Mouse (Mus musculus) neural tube, embryonic 14.5 days (tissue): Measurements from ENCODE around the gene Dtx4. TPM values are rescaled to one million over a fixed set of nuclear protein-coding genes. Genes with fewer than 3 reads are reported as not detected.

Experiments
- ATAC-seq: fragments of 200-750 bp; cut with Nextera tagmentation; 2 replicates; pipeline ENCODE4 v1.8.0; 2017; ENCODE audit warnings: low read depth, mild to moderate bottlenecking, moderate TSS enrichment, moderate library complexity
- H3K27ac ChIP-seq: fragments of 300-500 bp; sonication (generic); 2 replicates; pipeline ENCODE4 v1.5.1; 2014; ENCODE audit warnings: low read depth, mild to moderate bottlenecking, control low read depth, low read length, moderate library complexity, mixed read lengths
- H3K27me3 ChIP-seq: fragments of 300-500 bp; sonication (generic); 2 replicates; pipeline ENCODE4 v1.6.1; 2014; ENCODE audit warnings: low read length; ENCODE audit not compliant: control insufficient read depth, insufficient read depth
- H3K36me3 ChIP-seq: fragments of 300-500 bp; sonication (generic); 2 replicates; pipeline ENCODE4 v1.6.1; 2014; ENCODE audit warnings: low read length, mixed read lengths; ENCODE audit not compliant: control insufficient read depth, insufficient read depth
- H3K4me1 ChIP-seq: fragments of 300-500 bp; sonication (generic); 2 replicates; pipeline ENCODE4 v1.6.1; 2014; ENCODE audit warnings: low read length; ENCODE audit not compliant: control insufficient read depth, insufficient read depth
- H3K4me2 ChIP-seq: fragments of 300-500 bp; sonication (generic); 2 replicates; pipeline ENCODE4 v1.6.1; 2014; ENCODE audit warnings: mild to moderate bottlenecking, low read depth, low read length, control low read depth
- H3K4me3 ChIP-seq: fragments of 300-500 bp; sonication (generic); 2 replicates; pipeline ENCODE4 v1.5.1; 2014; ENCODE audit warnings: low read depth, low read length, control low read depth, mixed read lengths
- H3K9ac ChIP-seq: fragments of 300-500 bp; sonication (generic); replicated peaks from 2 replicates; pipeline ENCODE4 v1.6.1; 2014; ENCODE audit warnings: low read depth, mild to moderate bottlenecking, control low read depth, low read length, mixed read lengths
- H3K9me3 ChIP-seq: fragments of 300-500 bp; sonication (generic); 2 replicates; pipeline ENCODE4 v1.6.1; 2016; ENCODE audit warnings: low read length; ENCODE audit not compliant: control insufficient read depth
- WGBS: fragments of 180-500 bp; shearing (Covaris S2); extraction: QIAGEN DNeasy Blood & Tissue Kit; methylation state at CpG from one replicate; pipeline ENCODE4 v1.1.7; 2014; 5-methylcytosine and 5-hydroxymethylcytosine counted together
- polyA plus RNA-seq: library from polyadenylated mRNA; unstranded; fragments of >200 nt; fragmentation: Nextera tagmentation; extraction: Ambion mirVana; gene quantifications from 2 replicates; pipeline ENCODE4 v1.2.1, GENCODE M21; 2014

Dtx4 gene
- polyA plus RNA-seq, 1 experiment from 2014 or later: 37.7 TPM

DNA sequence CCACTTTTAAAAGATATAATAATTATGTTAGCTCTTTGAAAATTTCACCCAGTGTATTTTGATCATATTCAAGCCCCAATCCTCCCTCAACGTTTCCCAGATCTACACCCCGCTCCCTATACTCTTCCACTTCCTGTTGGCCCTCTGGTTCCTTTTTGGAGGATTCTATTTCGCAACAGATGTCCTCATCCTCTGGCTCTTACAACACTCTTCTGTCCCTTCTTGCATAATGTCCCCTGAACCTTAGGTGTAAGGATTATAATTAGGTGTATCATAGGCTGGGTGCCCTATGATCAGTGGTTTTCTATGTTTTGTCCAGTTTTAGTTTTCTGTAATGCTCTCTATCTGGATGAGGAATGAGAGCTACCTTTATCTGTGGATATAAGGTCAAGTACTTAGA lies 56.2 kb downstream of the Dtx4 start:
- Histone ChIP-seq H3K9ac (no peak overlapping the region), H3K4me2 (no peak overlapping the region), H3K4me3 (no peak overlapping the region), H3K9me3 (no peaks in the 10 kb centered on the region), H3K36me3 (no peaks in the 10 kb centered on the region), H3K4me1 (no peaks in the 10 kb centered on the region), H3K27ac (no peak overlapping the region), H3K27me3 (no peaks in the 10 kb centered on the region)
- 83% methylated on average over 3 of the region's 3 CpGs for whole genome bisulfite sequencing
- no peak for ATAC-seq

DNA sequence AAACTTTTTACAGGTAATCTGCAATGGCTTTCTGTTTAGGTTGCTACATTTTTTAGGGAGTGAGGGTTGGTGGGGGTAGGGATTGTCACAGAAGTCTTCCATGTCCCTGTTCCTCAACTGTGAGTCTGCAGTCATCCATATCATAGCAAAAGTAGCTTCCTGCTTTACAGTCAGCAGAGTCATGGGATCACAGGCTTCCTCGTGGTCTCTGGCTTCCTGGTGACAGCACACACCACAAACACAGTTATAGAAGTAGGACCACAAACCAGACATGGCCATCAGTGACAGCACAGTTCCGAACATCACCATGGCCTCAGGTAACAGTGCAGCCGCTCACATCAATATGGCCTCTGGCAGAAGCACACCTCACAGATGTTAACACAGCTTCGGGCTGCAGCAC lies 58.7 kb downstream of the Dtx4 start:
- no peaks in the 10 kb centered on the region for H3K4me1 ChIP-seq
- no peaks in the 10 kb centered on the region for H3K36me3 ChIP-seq
- no peak for ATAC-seq
- no peak overlapping the region for H3K9ac ChIP-seq
- H3K9me3 ChIP-seq: no peaks in the 10 kb centered on the region
- no peak overlapping the region for H3K4me2 ChIP-seq
- no peak overlapping the region for H3K27ac ChIP-seq
- H3K4me3 ChIP-seq: no peak overlapping the region
- 85% methylated on average over 4 of the region's 4 CpGs for WGBS
- no peaks in the 10 kb centered on the region for H3K27me3 ChIP-seq

- WGBS: 73% methylated on average over 5 of the region's 5 CpGs
- no peaks in the 10 kb centered on the region for H3K9me3 ChIP-seq
- no peak for ATAC-seq
- no peaks in the 10 kb centered on the region for H3K4me1 ChIP-seq
- H3K4me3 ChIP-seq: no peak overlapping the region
- no peak overlapping the region for H3K4me2 ChIP-seq
- H3K36me3 ChIP-seq: no peaks in the 10 kb centered on the region
- no peak overlapping the region for H3K9ac ChIP-seq
- H3K27me3 ChIP-seq: no peaks in the 10 kb centered on the region
- H3K27ac ChIP-seq: no peak overlapping the region
Observed at GRCm38 (mm10) chr19:12440103-12440725, 61.0 kb downstream of the Dtx4 start.

DNA sequence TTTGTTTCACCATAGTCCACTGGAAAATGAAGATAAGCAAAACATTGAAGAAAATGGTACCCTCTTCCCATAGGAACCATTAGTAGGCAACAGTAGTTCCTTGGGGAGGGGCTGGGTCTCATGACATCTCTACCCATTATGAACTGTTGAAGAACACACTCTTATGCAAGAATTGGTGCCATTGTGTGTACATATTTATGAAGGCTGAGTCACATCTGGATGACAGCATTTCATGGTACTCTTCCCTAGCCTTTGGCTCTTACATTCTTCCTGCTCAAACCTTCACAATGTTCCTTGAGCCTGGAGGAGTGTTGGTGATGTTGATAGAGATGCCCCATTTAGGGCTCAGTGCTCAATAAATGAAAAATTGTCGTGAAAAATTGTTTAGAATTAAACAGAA lies 61.7 kb downstream of the Dtx4 start:
- H3K27ac ChIP-seq: no peak overlapping the region
- H3K36me3 ChIP-seq: no peaks in the 10 kb centered on the region
- no peaks in the 10 kb centered on the region for H3K9me3 ChIP-seq
- WGBS: 58% methylated on average over 1 of the region's 1 CpGs
- H3K9ac ChIP-seq: no peak overlapping the region
- H3K4me2 ChIP-seq: no peak overlapping the region
- no peaks in the 10 kb centered on the region for H3K4me1 ChIP-seq
- no peaks in the 10 kb centered on the region for H3K27me3 ChIP-seq
- H3K4me3 ChIP-seq: no peak overlapping the region
- ATAC-seq: no peak

DNA sequence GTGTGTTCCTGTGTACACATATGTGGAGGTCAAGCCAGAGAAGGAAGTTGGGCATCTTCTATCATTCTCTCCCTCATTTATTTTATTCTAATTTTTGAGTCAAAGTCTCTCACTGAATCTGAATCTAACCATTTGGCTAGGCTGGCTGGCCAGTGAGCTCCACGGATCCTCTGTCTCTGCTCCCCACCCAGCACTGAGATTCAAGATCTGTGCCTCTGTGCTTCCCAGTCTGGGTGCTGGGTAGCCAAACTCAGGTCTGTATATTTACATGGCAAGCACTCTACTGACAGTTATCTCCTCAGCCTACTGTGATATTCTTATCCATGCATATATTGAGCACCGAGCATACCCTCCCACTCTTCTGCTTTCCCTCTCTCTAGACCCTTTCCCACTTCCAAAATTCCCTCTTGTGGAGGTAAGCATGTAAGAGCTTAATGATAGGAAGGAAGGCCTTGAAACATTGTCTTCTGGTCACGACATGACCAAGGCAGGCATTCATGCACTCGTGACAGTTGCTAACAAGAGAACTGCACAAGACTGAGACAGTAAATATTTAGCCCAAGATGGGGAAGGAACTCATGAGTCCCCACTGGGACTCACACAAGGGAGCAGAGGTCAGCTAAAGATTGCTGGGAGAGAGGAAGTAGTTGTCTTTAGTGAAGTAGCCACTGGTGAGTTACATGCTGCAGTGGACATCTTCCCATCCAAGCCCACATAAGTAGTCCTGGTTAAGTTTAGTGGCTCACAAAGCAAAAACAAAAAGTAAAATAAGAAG lies 65.3 kb downstream of the Dtx4 start:
- Histone ChIP-seq H3K27ac (no peak overlapping the region), H3K36me3 (no peaks in the 10 kb centered on the region), H3K4me3 (no peak overlapping the region), H3K27me3 (no peaks in the 10 kb centered on the region), H3K9me3 (no peaks in the 10 kb centered on the region), H3K4me2 (no peak overlapping the region), H3K9ac (no peak overlapping the region), H3K4me1 (no peaks in the 10 kb centered on the region)
- WGBS: 84% methylated on average over 4 of the region's 4 CpGs
- ATAC-seq: no peak

- Histone ChIP-seq H3K4me1 (no peaks in the 10 kb centered on the region), H3K27me3 (no peaks in the 10 kb centered on the region), H3K4me2 (no peak overlapping the region), H3K4me3 (no peak overlapping the region), H3K27ac (no peak overlapping the region), H3K36me3 (no peaks in the 10 kb centered on the region), H3K9ac (no peak overlapping the region), H3K9me3 (no peaks in the 10 kb centered on the region)
- WGBS: 86% methylated on average over 4 of the region's 4 CpGs
- ATAC-seq: no peak
Observed at GRCm38 (mm10) chr19:12435011-12435416, 66.2 kb downstream of the Dtx4 start.

DNA sequence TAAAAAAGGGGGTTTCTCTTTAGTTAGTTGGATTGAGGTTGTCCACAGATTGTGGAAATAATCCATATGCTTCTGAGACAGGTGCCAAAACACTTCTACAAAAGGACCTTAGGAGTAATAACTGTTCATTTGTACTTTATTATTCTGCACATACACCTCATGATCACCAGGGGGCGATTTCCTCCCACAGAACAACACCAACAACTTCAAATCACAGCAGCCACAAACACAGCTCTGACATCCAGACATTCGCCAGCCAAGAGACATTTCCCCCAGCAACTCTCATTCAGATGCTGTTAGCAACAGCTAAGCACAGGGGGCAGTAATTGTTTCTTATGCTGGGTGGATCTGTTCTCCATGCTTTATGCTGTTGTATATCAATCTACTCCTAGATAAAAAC lies 68.2 kb downstream of the Dtx4 start:
- WGBS: 4% methylated on average over 2 of the region's 2 CpGs
- Histone ChIP-seq H3K36me3 (no peaks in the 10 kb centered on the region), H3K4me2 (no peak overlapping the region), H3K27me3 (no peaks in the 10 kb centered on the region), H3K4me1 (no peaks in the 10 kb centered on the region), H3K27ac (no peak overlapping the region), H3K9ac (no peak overlapping the region), H3K9me3 (no peaks in the 10 kb centered on the region), H3K4me3 (no peak overlapping the region)
- peak; percentile 69; the same call in 1 of the 2 replicates for ATAC-seq

DNA sequence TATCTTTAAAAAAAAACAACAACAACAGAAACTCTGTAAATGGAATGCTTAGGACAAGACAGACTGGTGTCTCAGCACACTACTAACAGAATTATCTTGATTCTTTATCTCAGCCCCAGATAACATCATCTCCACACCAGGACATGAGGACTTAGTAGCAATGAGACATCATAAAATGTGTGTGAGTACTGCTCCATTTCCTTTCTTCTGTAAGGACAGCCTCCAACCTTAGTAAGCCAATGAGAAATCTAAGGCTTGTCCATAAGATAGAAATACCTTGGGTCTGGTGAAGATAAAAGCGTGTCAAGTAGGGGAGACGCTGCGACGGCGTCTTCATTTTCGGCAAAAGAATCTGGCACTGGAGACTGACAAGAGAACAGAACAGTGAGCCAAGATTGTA lies 73.6 kb downstream of the Dtx4 start, which contains the start of gene Pfpl:
Gene Pfpl (plus strand): TSS at position 301 of the 400 bp plus-strand sequence.
- H3K27me3 ChIP-seq: no peaks in the 10 kb centered on the region
- H3K4me1 ChIP-seq: no peaks in the 10 kb centered on the region
- no peak within 1 kb of the TSS for H3K27ac ChIP-seq
- H3K4me2 ChIP-seq: no peak within 1 kb of the TSS
- H3K9ac ChIP-seq: no peak within 1 kb of the TSS
- no peak for ATAC-seq
- H3K36me3 ChIP-seq: no peaks in the 10 kb centered on the region
- no peak within 1 kb of the TSS for H3K4me3 ChIP-seq
- no peaks in the 10 kb centered on the region for H3K9me3 ChIP-seq
- WGBS: 96% methylated on average over 6 of the region's 6 CpGs

DNA sequence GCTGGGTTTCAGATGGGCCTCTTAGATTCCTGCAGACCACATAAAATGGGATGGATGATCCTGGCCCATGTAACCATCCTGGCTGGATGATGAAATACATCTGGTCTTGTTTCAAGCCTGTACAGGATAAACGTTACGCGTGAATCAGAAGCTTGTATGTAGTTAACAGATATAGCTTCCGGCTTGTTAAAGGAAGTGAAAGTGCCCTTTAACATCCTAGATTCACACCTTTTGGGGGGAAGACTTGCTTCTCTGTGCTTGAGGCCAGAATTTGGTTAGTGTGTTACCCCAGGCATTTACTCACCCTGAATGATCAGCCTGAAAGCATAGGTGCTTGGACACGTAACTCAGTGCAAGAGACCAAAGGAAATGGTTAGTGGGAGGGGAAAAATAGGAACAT lies 74.2 kb downstream of the Dtx4 start:
- 90% methylated on average over 5 of the region's 5 CpGs for WGBS
- no peaks in the 10 kb centered on the region for H3K9me3 ChIP-seq
- H3K4me1 ChIP-seq: no peaks in the 10 kb centered on the region
- ATAC-seq: no peak
- H3K4me2 ChIP-seq: no peak overlapping the region
- no peak overlapping the region for H3K9ac ChIP-seq
- H3K4me3 ChIP-seq: no peak overlapping the region
- no peaks in the 10 kb centered on the region for H3K27me3 ChIP-seq
- no peak overlapping the region for H3K27ac ChIP-seq
- H3K36me3 ChIP-seq: no peaks in the 10 kb centered on the region
